Mouse (Mus musculus) limb, embryonic 10.5 days (tissue): ENCODE results near the gene Slc45a1. TPM values are rescaled to one million over a fixed set of nuclear protein-coding genes. Genes with fewer than 3 reads are reported as not detected.

Experiments used
- DNase-seq: peaks from one replicate; pipeline ENCODE4 v3.0.0-alpha.2; 2017; ENCODE audit warnings: low spot score
- H3K27ac ChIP-seq: fragments of 300-500 bp; sonication (generic); 2 replicates; pipeline ENCODE4 v1.5.1; 2016; ENCODE audit warnings: mild to moderate bottlenecking
- H3K27me3 ChIP-seq: fragments of 300-500 bp; sonication (generic); 2 replicates; pipeline ENCODE4 v1.6.1; 2016; ENCODE audit warnings: low read depth, mild to moderate bottlenecking; ENCODE audit not compliant: poor library complexity, severe bottlenecking
- H3K36me3 ChIP-seq: fragments of 300-500 bp; sonication (generic); 2 replicates; pipeline ENCODE4 v1.6.1; 2016; ENCODE audit warnings: mild to moderate bottlenecking, moderate library complexity
- H3K4me1 ChIP-seq: fragments of 300-500 bp; sonication (generic); 2 replicates; pipeline ENCODE4 v1.6.1; 2016
- H3K4me3 ChIP-seq: fragments of 300-500 bp; sonication (generic); 2 replicates; pipeline ENCODE4 v1.5.1; 2016; ENCODE audit warnings: mild to moderate bottlenecking, moderate library complexity
- H3K9me3 ChIP-seq: fragments of 300-500 bp; sonication (generic); replicated peaks from 2 replicates; pipeline ENCODE4 v1.6.1; 2016; ENCODE audit warnings: mild to moderate bottlenecking
- WGBS: fragments of 180-500 bp; shearing (Covaris S2); methylation state at CpG from one replicate; pipeline ENCODE4 v1.1.7; 2016; 5-methylcytosine and 5-hydroxymethylcytosine counted together
- polyA plus RNA-seq: library from polyadenylated mRNA; unstranded; fragments of >200 nt; fragmentation: Nextera tagmentation; extraction: Ambion mirVana; gene quantifications from 2 replicates; pipeline ENCODE4 v1.2.1, GENCODE M21; 2016

Slc45a1 gene
- polyA plus RNA-seq, 1 experiment from 2014 or later = 0.71 TPM

GRCm38 (mm10) chr4:150581931-150582723 is 69.8 kb downstream of the Slc45a1 start:
- peaks cover 46% of the 10 kb centered on the region for H3K4me1 ChIP-seq
- H3K27me3 ChIP-seq = no peaks in the 10 kb centered on the region
- peaks cover 24% of the 10 kb centered on the region for H3K36me3 ChIP-seq
- no peak for DNase-seq
- H3K27ac ChIP-seq = no peak overlapping the region
- 80% methylated on average over 10 of the region's 10 CpGs for WGBS
- no peak overlapping the region for H3K4me3 ChIP-seq
- no peaks in the 10 kb centered on the region for H3K9me3 ChIP-seq

Other genes with a start within 250 kb of the Slc45a1 start
- gene Errfi1, start 201.7 kb upstream of the Slc45a1 start, polyA plus RNA-seq = 25.2 and 25.9 TPM in 2 replicates